Mouse (Mus musculus): ENCODE measurements around the gene Ythdf1.

Gene Ythdf1

DNA sequence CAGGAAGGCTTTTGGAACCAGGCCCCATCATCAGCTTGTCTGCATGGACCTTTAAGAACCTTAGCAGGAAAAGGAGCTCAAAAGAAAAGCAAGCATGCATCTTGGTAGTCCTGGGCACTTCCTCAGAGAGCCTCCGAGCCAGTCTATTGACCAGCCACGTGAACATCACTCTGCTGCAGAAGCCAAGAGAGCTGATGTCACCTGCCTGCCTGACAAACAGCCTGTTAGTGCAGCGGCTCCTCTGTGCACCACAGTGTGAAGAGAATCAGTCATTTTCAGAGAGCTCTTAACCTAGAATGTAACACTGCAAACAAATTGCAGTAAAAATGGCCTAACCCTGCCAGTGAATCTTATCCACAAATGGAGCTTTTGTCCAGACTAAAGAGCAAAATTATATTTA is 50.7 kb downstream of the Ythdf1 start:
- DNase-seq, result no peak

DNA sequence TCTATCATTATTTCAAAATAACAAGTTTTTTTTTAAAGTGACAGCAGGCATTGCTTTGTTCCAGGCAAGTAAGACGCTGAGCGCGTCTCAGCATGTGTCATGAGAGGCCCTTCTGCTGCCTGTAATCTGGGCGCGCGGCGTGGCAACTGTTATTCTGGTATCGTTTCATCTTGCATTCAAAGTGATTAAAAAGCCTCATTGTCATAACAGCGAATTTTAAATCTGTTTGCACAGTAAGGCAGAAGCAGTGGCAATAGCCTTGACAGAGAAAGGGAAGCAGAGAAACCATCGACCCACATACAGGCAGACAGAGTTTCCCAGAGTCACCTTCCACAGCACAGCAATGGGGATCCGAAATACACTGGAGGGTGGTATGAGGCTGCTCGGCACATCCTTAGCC is 59.2 kb downstream of the Ythdf1 start:
- DNase-seq, result no peak

DNA sequence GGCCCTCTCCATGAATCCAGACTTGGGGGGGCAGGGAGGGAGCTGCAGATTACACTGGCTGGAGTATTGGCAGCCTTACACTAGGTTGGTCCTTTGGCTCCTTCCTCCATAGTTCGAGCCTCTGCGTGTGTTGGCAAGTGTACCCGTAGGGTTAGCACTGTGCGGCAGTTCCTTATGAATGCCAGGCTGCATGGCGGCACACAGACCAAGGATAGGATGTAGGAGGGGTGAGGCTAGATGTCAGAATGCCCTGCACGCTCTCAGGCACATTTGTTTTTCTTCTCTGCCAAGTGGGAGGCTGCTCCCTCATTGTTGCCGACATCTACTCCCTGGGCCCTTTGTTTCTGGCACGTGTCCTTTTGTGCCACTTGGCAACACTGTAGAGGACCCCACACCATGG is 63.6 kb downstream of the Ythdf1 start:
- DNase-seq, result no peak

DNA sequence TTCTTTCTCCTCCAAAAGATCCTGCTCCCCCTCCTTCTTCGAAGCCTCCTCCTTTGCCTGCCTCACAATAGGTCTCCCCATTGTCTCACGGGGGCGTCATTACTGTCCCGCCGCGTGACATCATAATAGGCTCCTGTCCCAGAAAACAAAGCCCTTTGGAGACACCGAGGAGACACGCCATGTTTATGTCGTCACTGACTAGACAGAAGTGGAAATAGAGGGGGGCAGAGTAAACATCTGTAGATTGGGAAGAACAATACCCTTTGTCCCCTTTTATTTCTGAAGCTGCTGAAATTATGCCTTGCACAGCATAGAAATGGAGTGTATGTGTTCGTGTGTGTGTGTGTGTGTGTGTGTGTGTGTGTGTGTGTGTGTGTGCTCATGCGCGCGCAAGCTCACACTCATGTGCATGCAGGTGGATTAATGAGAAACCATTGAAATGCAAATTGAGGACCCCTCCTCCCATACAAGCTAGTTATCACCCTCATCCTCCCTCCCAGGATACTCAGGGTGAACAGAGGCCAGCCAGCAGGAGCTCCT is 65.7 kb downstream of the Ythdf1 start:
- no peak for DNase-seq

Measured in kidney, postnatal 4 days (tissue).